Mouse (Mus musculus) liver, adult (tissue): ENCODE data around the gene Rbm6.

Experiments used
- GATA4 ChIP-seq: IDR thresholded peaks from 2 replicates; pipeline ENCODE4 v1.6.1; 2014; ENCODE audit warnings: mild to moderate bottlenecking, low read length; ENCODE audit not compliant: insufficient replicate concordance

The Rbm6 gene

GRCm38 (mm10) chr9:107810985-107811384 is 62.1 kb downstream of the Rbm6 start:
- no peak for TF ChIP-seq GATA4

GRCm38 (mm10) chr9:107791714-107792113 is 81.3 kb downstream of the Rbm6 start:
- peak; percentile 84; the same call in 1 of the 2 replicates for TF ChIP-seq GATA4

GRCm38 (mm10) chr9:107782536-107783203 is 90.4 kb downstream of the Rbm6 start:
- no peak for TF ChIP-seq GATA4

- no peak for TF ChIP-seq GATA4
Observed at GRCm38 (mm10) chr9:107776809-107777208, 96.2 kb downstream of the Rbm6 start.

- no peak for TF ChIP-seq GATA4
Observed at GRCm38 (mm10) chr9:107774411-107774810, 98.6 kb downstream of the Rbm6 start.

GRCm38 (mm10) chr9:107771782-107772181 is 101.3 kb downstream of the Rbm6 start:
- no peak for TF ChIP-seq GATA4

GRCm38 (mm10) chr9:107770374-107771290 is 102.4 kb downstream of the Rbm6 start, which contains the start of gene Rbm5:
Gene Rbm5, minus strand, starts transcription at chr9:107770996.
- TF ChIP-seq GATA4 = no peak

GRCm38 (mm10) chr9:107770037-107770373 is 103.0 kb downstream of the Rbm6 start:
- TF ChIP-seq GATA4 = no peak

GRCm38 (mm10) chr9:107769445-107770000 is 103.5 kb downstream of the Rbm6 start:
- TF ChIP-seq GATA4 = no peak

- no peak for TF ChIP-seq GATA4
Observed at GRCm38 (mm10) chr9:107768851-107769250, 104.2 kb downstream of the Rbm6 start.

GRCm38 (mm10) chr9:107759593-107759992 is 113.4 kb downstream of the Rbm6 start:
- TF ChIP-seq GATA4 = no peak

GRCm38 (mm10) chr9:107750378-107750777 is 122.7 kb downstream of the Rbm6 start:
- TF ChIP-seq GATA4 = no peak

GRCm38 (mm10) chr9:107748063-107748462 is 125.0 kb downstream of the Rbm6 start:
- TF ChIP-seq GATA4 = no peak

- no peak for TF ChIP-seq GATA4
Observed at GRCm38 (mm10) chr9:107747310-107747709, 125.7 kb downstream of the Rbm6 start.

GRCm38 (mm10) chr9:107746679-107747078 is 126.4 kb downstream of the Rbm6 start:
- TF ChIP-seq GATA4 = no peak

- no peak for TF ChIP-seq GATA4
Observed at GRCm38 (mm10) chr9:107744061-107744460, 129.0 kb downstream of the Rbm6 start.

- no peak for TF ChIP-seq GATA4
Observed at GRCm38 (mm10) chr9:107738841-107739202, 134.2 kb downstream of the Rbm6 start.
